In genomic region chr9:63074803-63075202, GRCm38 (mm10) we compare ENCODE assay signal across 10 mouse cellular contexts.
DNase-seq lines count a peak whose midpoint lies in the region; ATAC-seq and TF ChIP-seq lines count a peak whose summit lies in the region.
"Had no signal": no experiment of that assay in that cellular context is flagged by ENCODE, and none has a peak within 500 bp of the region (broad histone marks: within the 10 kb centered on the region; RNA-seq: fewer than 3 reads in every experiment).

No protein-coding gene starts in this region.

- H3K9me3 ChIP-seq in forebrain, embryonic 10.5 days: no peaks in the 10 kb centered on the region
- H3K9me3 ChIP-seq in forebrain, embryonic 16.5 days (ENCODE audit: control insufficient read depth, low read length): no peaks in the 10 kb centered on the region; the same call in 1 of the 2 replicates
- H3K9me3 ChIP-seq in lung, embryonic 14.5 days (ENCODE audit: low read depth, low read length): no peaks in the 10 kb centered on the region
- no peaks in the 10 kb centered on the region for H3K9me3 ChIP-seq in hindbrain, postnatal 0 days (ENCODE audit: low read length)
- no peaks in the 10 kb centered on the region for H3K9me3 ChIP-seq in stomach, embryonic 16.5 days (replicated peaks; ENCODE audit: control insufficient read depth, low read length)
- H3K9me3 ChIP-seq: embryonic facial prominence, embryonic 15.5 days had no signal

- ATAC-seq in forebrain, embryonic 16.5 days: no peak
- peak; percentile 78 for ATAC-seq in lung, embryonic 14.5 days (ENCODE audit: insufficient read depth)
- ATAC-seq in hindbrain, postnatal 0 days: no peak
- ATAC-seq in stomach, embryonic 16.5 days (ENCODE audit: insufficient read depth, low FRiP score): peak; percentile 67; the same call in 1 of the 2 replicates
- ATAC-seq in activated CD4-positive, CD25-positive, alpha-beta regulatory T cell, adult 4 months: no peak

- no peaks in the 10 kb centered on the region for H3K27me3 ChIP-seq in forebrain, embryonic 10.5 days (ENCODE audit: poor library complexity, severe bottlenecking)
- no peaks in the 10 kb centered on the region for H3K27me3 ChIP-seq in forebrain, embryonic 16.5 days (replicated peaks; ENCODE audit: control insufficient read depth, insufficient read depth, low read length)
- no peaks in the 10 kb centered on the region for H3K27me3 ChIP-seq in lung, embryonic 14.5 days (ENCODE audit: insufficient read depth, low read length)
- no peaks in the 10 kb centered on the region for H3K27me3 ChIP-seq in hindbrain, postnatal 0 days (ENCODE audit: insufficient read depth, low read length)
- no peaks in the 10 kb centered on the region for H3K27me3 ChIP-seq in stomach, embryonic 16.5 days (ENCODE audit: control insufficient read depth, insufficient read depth, low read length)
- H3K27me3 ChIP-seq: embryonic facial prominence, embryonic 15.5 days had no signal

- peak overlapping the region; percentile 80 for H3K27ac ChIP-seq in forebrain, embryonic 10.5 days
- no peak overlapping the region for H3K27ac ChIP-seq in forebrain, embryonic 16.5 days (ENCODE audit: low read length)
- H3K27ac ChIP-seq in lung, embryonic 14.5 days (ENCODE audit: low read depth): peak overlapping the region; percentile 87
- H3K27ac ChIP-seq in hindbrain, postnatal 0 days: 0 out of 2 replicates have a peak overlapping the region, but pooled peaks have one; percentile 3
- H3K27ac ChIP-seq in stomach, embryonic 16.5 days (ENCODE audit: low read length): no peak overlapping the region
- H3K27ac ChIP-seq: embryonic facial prominence, embryonic 15.5 days had no signal

- H3K4me3 ChIP-seq in forebrain, embryonic 10.5 days: no peak overlapping the region
- H3K4me3 ChIP-seq in forebrain, embryonic 16.5 days (replicated peaks; ENCODE audit: low read length): no peak overlapping the region
- H3K4me3 ChIP-seq in lung, embryonic 14.5 days (ENCODE audit: low read depth, low read length): no peak overlapping the region
- H3K4me3 ChIP-seq in hindbrain, postnatal 0 days (ENCODE audit: low read length): no peak overlapping the region
- H3K4me3 ChIP-seq in stomach, embryonic 16.5 days (replicated peaks; ENCODE audit: low read length): no peak overlapping the region
- H3K4me3 ChIP-seq: embryonic facial prominence, embryonic 15.5 days had no signal

- H3K36me3 ChIP-seq in forebrain, embryonic 10.5 days (replicated peaks): no peaks in the 10 kb centered on the region
- H3K36me3 ChIP-seq in forebrain, embryonic 16.5 days (ENCODE audit: control insufficient read depth, insufficient read depth): no peaks in the 10 kb centered on the region
- no peaks in the 10 kb centered on the region for H3K36me3 ChIP-seq in lung, embryonic 14.5 days (ENCODE audit: insufficient read depth)
- H3K36me3 ChIP-seq in hindbrain, postnatal 0 days (ENCODE audit: insufficient read depth, low read length): no peaks in the 10 kb centered on the region
- H3K36me3 ChIP-seq in stomach, embryonic 16.5 days (ENCODE audit: control insufficient read depth, insufficient read depth, low read length): no peaks in the 10 kb centered on the region
- H3K36me3 ChIP-seq: embryonic facial prominence, embryonic 15.5 days had no signal

- H3K4me1 ChIP-seq in forebrain, embryonic 10.5 days: peaks cover 40% of the 10 kb centered on the region
- peaks cover 2% of the 10 kb centered on the region; the same call in 1 of the 2 replicates for H3K4me1 ChIP-seq in forebrain, embryonic 16.5 days (replicated peaks; ENCODE audit: control insufficient read depth, insufficient read depth, low read length)
- H3K4me1 ChIP-seq in lung, embryonic 14.5 days (ENCODE audit: insufficient read depth): peaks cover 18% of the 10 kb centered on the region
- peaks cover 7% of the 10 kb centered on the region; the same call in 1 of the 2 replicates for H3K4me1 ChIP-seq in hindbrain, postnatal 0 days (ENCODE audit: insufficient read depth, low read length)
- H3K4me1 ChIP-seq in stomach, embryonic 16.5 days (ENCODE audit: control insufficient read depth, insufficient read depth, low read length): peaks cover 14% of the 10 kb centered on the region

- no peak for TF ChIP-seq CTCF in lung, embryonic 14.5 days (IDR thresholded peaks at IDR 0.05; ENCODE audit: low read depth)
- TF ChIP-seq CTCF in hindbrain, postnatal 0 days (IDR thresholded peaks at IDR 0.05; ENCODE audit: low read depth): no peak

- H3K4me2 ChIP-seq in forebrain, embryonic 16.5 days (ENCODE audit: low read length): no peak overlapping the region
- H3K4me2 ChIP-seq in lung, embryonic 14.5 days: peak overlapping the region; percentile 45
- no peak overlapping the region for H3K4me2 ChIP-seq in hindbrain, postnatal 0 days (ENCODE audit: low read depth, low read length)
- no peak overlapping the region for H3K4me2 ChIP-seq in stomach, embryonic 16.5 days (ENCODE audit: low read depth, low read length)
- H3K4me2 ChIP-seq: embryonic facial prominence, embryonic 15.5 days had no signal

- H3K9ac ChIP-seq in forebrain, embryonic 16.5 days (replicated peaks; ENCODE audit: low read depth, low read length): no peak overlapping the region
- no peak overlapping the region for H3K9ac ChIP-seq in lung, embryonic 14.5 days
- H3K9ac ChIP-seq in hindbrain, postnatal 0 days (replicated peaks; ENCODE audit: low read length): no peak overlapping the region
- no peak overlapping the region for H3K9ac ChIP-seq in stomach, embryonic 16.5 days (ENCODE audit: low read length)
- H3K9ac ChIP-seq: embryonic facial prominence, embryonic 15.5 days had no signal

- WGBS in forebrain, embryonic 10.5 days: 44% methylated on average over 7 of the region's 7 CpGs
- 69% methylated on average over 7 of the region's 7 CpGs for WGBS in forebrain, embryonic 16.5 days
- 27% methylated on average over 7 of the region's 7 CpGs for WGBS in lung, embryonic 14.5 days
- 41% methylated on average over 7 of the region's 7 CpGs for WGBS in hindbrain, postnatal 0 days
- WGBS in stomach, embryonic 16.5 days: 35% methylated on average over 7 of the region's 7 CpGs

- DNase-seq in forebrain, embryonic 10.5 days (ENCODE audit: extremely low spot score, low spot score): peak; percentile 24
- peak; percentile 60 for DNase-seq in lung, embryonic 14.5 days
- no peak for DNase-seq in lung, postnatal 25 days (ENCODE audit: low spot score)
- no peak for DNase-seq in hindbrain, postnatal 0 days (ENCODE audit: low spot score)
- no peak for DNase-seq in layer of hippocampus, adult 9-11 months
- DNase-seq: gastrocnemius, postnatal 14 days had no signal

Comparison
In these comparisons a context has a peak if more than half of its experiments do, and no peak if none do; other contexts are left out.
1. DNase-seq: peak in forebrain, embryonic 10.5 days (single experiment) and lung, embryonic 14.5 days (single experiment); none in lung, postnatal 25 days (single experiment), hindbrain, postnatal 0 days (single experiment) and layer of hippocampus, adult 9-11 months (single experiment).
2. H3K27ac ChIP-seq: peak in forebrain, embryonic 10.5 days (single experiment), lung, embryonic 14.5 days (single experiment) and hindbrain, postnatal 0 days (single experiment); none in forebrain, embryonic 16.5 days (single experiment) and stomach, embryonic 16.5 days (single experiment).
3. ATAC-seq: peak in lung, embryonic 14.5 days (single experiment) and stomach, embryonic 16.5 days (single experiment); none in forebrain, embryonic 16.5 days (single experiment), hindbrain, postnatal 0 days (single experiment) and activated CD4-positive, CD25-positive, alpha-beta regulatory T cell, adult 4 months (single experiment).